Mouse (Mus musculus) ES-CJ7 (cell line): ENCODE results near the gene Gm27021.

Source experiments
- DNase-seq: peaks from one replicate; pipeline ENCODE4 v3.0.0; 2011; ENCODE audit warnings: low read depth, low spot score

Gene Gm27021

DNA sequence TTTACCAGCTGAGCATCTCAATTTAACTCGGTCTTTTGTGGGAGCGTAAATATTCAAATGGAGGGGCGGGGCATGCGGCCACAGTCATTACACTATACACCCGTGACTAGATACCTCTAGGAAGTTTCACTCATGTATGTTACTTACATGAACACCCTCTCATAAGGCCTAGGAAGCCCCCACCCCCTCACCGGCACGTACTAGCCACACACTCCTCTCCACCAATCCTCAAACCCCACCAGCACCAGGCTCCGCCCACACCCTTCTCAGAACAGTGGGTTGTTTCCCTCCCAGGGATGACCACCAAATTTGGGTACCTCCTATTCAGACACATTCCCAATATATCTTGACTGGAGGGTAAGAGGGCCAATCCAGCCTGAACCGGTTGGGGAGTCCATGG, 60.4 kb downstream of the Gm27021 start:
- DNase-seq, result peak; percentile 52

DNA sequence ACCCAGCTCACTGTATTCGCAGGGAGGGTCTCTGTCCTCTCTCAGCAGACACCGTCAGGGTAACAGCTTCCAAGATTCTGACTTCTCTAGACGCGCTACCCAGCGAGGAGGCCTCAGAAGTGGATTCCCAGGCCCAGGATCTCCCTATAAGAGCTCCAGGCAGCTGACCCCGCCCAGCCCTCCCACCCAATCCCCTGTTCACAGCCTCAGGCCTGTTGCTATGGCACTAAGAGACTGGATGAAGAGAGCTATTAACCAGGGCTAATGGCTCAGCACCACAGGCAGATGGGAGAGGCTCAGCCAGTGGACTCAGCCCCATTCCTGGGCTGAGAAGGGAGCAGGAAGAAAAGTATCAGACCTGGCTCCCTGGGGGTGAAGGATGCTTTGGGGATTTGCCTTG, 65.2 kb downstream of the Gm27021 start:
- DNase-seq, result peak; percentile 84

GRCm38 (mm10) chr8:120599504-120599903, 68.4 kb downstream of the Gm27021 start:
- peak; percentile 86 for DNase-seq

GRCm38 (mm10) chr8:120598579-120598978, 69.3 kb downstream of the Gm27021 start:
- DNase-seq, result no peak

DNA sequence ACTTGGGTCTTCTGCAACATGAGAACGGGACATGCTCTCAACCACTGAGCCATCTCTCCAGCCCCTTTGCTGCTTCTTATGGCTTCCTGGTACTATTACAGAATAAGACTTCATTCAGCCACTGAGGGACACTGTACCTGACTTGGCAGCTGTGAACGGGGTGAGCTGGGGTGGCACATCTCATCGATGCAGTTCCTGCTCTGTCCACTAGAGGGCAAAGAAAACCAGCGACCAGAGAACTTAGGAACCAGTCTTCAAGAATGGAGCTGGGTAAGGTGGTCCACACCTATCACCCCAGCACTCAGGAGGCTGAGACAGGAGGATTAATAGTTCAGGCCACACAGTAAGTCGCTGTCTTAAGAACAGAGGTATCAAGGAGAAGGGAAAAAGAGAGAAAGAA, 71.9 kb downstream of the Gm27021 start:
- DNase-seq, result peak; percentile 88

- peak; percentile 88 for DNase-seq
Measured at GRCm38 (mm10) chr8:120594571-120594970, 73.3 kb downstream of the Gm27021 start.

- no peak for DNase-seq
Measured at GRCm38 (mm10) chr8:120591587-120592292, 76.1 kb downstream of the Gm27021 start.

- DNase-seq, result no peak
Measured at GRCm38 (mm10) chr8:120589921-120590320, 78.0 kb downstream of the Gm27021 start.

- DNase-seq, result peak; percentile 100
Measured at GRCm38 (mm10) chr8:120588908-120589771, 78.7 kb downstream of the Gm27021 start, which contains the start of gene Gins2. Gene Gins2, minus strand, starts transcription at chr8:120589304.

DNA sequence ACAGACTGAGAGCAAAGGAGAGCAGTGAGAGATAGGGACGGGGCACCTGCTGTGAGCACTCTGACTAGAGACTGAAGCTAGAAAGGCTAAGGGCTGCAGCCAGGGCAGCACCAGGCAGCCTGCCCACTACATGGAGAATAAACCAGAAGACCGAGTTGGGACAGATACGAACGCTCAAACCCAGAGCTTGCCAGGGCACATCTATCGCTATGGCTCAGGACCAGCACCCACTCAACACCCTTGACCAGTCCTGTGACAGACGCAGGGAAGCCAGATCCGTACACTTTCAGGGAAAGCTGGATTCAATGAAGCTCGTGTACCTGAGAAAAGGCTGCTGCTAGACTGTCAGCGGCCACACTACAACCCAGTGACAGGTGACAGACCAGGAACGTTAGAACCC, 82.4 kb downstream of the Gm27021 start:
- DNase-seq, result no peak

GRCm38 (mm10) chr8:120581811-120582210, 86.1 kb downstream of the Gm27021 start:
- DNase-seq, result no peak

GRCm38 (mm10) chr8:120581329-120581728, 86.5 kb downstream of the Gm27021 start:
- no peak for DNase-seq

DNA sequence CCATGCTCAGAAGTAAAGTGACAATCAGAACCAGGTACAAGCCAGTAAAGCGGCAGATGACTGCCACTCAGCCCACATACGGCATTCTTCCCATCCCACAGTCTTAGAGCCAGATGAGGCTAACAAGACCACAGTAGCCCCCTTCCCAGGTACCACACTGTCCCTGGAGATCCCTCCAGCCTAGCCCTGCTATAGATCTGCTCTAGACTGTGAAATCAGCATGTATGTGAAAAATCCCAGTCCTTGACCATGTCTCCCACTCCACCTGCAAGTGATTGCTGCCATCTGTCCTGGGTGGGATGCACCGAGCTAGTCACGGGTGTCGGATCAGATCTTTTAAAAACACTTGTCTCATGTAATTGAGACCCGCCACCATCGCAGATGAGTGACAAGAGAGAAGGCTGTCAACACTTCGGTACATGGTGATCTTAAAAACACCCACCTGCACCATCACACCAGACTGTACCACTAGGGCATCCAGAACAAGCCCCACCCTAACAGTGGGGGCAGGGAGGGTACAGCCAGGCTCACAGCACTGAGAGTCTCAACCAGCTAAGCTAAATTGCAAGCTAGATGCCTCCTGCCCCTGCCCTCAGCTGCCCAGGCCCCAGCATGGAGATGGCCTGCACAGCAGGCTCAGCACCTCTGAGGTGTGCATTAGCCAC, 87.4 kb downstream of the Gm27021 start:
- no peak for DNase-seq

DNA sequence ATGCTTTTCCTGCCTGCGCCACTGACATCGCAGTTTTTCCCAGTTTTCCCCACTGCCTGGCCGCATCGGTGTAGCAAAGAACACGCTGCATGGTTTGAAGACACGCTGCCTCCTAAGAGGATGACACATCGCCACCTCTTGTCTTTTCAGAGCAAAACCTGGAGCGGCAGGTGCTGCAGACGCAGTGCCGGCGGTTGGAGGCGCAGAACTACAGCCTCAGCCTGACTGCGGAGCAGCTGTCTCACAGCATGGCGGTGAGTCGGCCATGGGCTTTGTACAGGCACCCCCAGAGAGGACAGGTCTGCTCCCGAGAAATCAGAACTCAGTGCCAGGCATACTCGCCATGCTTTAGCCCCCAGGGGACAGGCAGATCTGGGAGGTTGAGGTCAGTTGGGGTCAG, 90.1 kb downstream of the Gm27021 start:
- DNase-seq, result no peak

- DNase-seq, result no peak
Measured at GRCm38 (mm10) chr8:120575801-120576200, 92.1 kb downstream of the Gm27021 start.

DNA sequence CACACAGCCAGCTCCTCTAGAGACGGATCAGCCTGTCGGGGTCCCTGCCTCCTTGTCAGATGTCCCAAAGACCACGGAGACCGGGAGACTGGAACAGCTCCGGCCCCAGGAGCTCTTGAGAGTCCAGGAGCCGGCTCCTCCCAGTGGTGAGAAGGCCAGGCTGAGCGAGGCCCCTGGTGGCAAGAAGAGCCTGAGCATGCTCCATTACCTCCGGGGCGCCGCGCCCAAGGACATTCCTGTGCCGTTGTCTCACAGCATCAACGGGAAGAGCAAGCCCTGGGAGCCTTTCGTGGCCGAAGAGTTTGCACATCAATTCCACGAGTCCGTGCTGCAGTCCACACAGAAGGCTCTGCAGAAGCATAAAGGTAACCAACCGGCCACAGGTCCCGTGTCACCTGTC, 92.9 kb downstream of the Gm27021 start:
- DNase-seq, result peak; percentile 71

DNA sequence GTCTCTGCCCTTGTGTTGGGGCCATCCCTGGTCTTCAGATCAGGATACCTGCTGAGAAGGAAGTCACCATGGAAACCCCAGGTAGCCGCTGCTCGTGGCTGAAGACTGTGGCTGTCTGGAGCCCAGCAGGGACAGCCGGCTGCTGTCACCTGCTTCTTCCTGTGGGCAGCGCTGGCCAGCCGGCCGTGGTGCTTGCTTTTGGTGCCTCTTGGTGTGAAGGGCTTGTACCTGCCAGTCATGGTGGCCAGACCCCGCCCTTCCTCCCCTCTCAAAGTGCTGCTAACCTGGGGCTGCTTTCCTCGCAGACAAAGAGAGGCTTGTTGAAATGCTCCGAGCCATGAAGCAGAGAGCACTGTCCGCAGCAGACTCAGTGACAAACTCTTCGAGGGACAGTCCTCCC, 94.0 kb downstream of the Gm27021 start:
- no peak for DNase-seq

DNA sequence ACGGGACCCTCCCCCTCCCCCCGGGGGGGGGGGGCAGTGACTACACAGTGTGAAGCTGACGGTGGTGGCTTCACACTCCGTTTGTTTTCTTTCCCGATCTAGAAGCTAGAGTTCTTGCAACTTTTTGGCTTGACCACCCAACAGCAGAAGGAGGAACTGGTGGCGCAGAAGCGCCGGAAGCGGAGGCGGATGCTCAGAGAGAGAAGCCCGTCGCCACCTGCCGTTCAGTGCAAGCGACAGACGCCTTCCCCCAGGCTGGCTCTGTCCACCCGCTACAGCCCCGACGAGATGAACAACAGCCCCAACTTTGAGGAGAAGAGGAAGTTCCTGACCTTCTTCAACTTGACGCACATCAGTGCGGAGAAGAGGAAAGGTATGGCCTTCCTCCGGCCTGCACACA, 95.3 kb downstream of the Gm27021 start:
- DNase-seq, result no peak

GRCm38 (mm10) chr8:120571561-120571960, 96.3 kb downstream of the Gm27021 start:
- DNase-seq, result no peak

DNA sequence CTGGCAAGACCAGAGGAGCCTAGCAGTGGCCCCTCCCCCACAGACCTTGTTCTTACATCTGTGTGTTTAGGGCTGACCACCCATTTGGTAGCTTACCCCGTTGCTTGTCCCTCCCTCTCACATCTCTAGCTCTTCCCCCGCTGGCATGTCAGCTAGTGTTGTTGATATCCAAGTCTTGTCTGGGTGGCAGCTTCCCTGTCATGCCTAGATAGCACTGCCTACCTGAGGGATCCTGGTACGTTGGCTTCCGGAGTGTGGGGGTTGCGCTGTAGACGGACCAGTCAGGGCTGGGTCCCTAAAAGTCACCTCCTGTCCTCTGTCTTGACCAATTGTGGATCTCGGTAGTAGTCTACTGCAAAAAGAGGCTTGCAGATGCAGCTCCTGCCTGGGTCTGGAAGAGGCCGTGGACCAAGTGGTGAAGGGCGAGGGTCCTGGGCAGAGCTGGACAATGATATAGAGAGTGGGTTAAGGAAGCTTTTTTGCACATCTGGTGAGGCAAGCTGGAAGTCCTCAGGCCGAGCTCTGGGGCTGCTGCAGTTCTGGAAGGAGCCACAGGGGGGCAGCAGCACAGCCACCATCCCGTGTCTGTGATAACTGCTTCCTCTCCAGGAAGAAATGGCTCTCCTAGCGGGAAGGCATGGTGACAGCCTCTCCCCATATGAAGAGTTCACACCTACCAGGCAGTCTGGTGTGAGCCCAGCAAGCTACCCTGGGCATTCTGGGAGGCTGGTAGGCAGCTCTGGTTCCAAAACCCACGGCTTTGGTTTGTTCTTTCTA, 97.8 kb downstream of the Gm27021 start:
- DNase-seq, result peak; percentile 90

DNA sequence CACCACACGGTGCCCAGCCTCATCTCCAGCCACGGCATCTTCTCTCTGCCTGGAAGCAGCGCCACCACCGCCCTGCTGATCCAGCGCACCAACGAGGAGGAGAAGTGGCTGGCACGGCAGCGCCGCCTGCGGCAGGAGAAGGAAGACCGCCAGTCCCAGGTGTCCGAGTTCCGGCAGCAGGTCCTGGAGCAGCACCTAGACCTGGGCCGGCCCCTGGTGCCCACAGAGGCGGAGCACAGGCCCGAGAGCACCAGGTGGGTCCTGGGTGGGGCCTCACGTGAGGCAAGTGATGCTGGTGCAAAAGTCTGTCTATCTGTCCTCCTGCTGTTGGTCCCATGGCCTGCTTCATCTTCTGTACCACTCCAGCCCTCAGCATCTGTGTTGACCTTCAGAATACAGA, 98.8 kb downstream of the Gm27021 start:
- DNase-seq, result no peak
